Mouse (Mus musculus) thymus, postnatal 14 days (tissue): ENCODE results near the gene Jph2.

Experiments used
- DNase-seq: peaks from one replicate; pipeline ENCODE4 v3.0.0; 2021

Gene Jph2

GRCm38 (mm10) chr2:163300069-163301060 is 97.4 kb downstream of the Jph2 start:
- DNase-seq, result no peak

DNA sequence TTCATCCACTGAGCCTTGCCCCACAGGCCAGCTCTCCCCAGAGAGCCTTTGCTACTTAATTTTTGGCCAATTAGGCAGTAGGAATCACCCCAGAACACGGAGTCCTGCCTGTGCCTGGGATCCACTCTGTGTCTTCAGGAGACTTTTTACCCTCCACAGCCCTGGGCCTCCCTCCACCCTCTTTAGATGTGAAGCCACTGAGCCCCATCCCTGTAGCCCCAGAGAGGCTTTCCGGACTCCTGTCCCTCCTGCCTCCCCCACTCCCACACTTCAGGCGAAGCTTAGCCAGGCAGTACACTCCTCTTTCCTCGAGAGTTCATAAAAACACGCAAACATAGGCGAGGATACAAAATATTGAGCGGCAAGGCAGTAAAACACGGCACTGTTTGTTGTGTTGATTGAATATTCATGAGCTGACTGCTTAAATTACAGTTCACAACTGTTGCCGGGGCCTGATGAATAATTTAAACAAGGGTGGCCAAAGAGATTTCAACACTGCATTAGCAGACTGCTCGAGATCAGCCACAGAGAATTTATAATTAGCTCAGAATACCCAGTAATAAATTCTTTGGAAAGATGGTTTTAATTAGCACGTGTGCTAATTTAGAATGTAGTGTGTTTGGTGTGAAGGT is 100.7 kb downstream of the Jph2 start:
- no peak for DNase-seq

DNA sequence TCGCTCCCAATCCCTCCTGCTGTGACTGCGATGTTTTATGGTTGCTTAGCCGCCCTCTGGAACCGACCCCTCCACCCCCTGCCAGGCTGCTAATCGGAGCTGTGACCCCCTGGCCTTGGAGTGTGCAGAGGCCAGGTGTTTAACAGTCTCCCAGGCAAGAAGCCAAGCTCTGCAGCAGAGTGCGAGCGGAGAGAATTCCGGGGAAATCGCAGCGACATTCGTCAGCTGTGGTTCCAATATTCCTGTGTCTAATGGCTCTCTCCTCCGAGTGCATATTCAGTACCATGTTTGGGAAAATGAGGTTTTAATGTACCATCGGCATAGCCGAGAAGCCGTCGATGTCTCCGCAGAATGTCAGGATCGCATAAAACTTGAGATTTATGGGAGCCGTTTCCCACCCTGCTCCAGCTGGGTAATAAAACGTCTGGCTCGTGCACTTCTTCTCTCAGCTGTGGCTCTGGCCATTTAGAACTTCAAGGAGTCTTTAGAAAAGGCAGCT is 108.9 kb downstream of the Jph2 start:
- no peak for DNase-seq
